Mouse (Mus musculus): Measurements from ENCODE around the gene Bsn. TPM values are rescaled to one million over a fixed set of nuclear protein-coding genes. Genes with fewer than 3 reads are reported as not detected.

Bsn gene
- polyA plus RNA-seq, 1 experiment from 2014 or later: 0.59 TPM

DNA sequence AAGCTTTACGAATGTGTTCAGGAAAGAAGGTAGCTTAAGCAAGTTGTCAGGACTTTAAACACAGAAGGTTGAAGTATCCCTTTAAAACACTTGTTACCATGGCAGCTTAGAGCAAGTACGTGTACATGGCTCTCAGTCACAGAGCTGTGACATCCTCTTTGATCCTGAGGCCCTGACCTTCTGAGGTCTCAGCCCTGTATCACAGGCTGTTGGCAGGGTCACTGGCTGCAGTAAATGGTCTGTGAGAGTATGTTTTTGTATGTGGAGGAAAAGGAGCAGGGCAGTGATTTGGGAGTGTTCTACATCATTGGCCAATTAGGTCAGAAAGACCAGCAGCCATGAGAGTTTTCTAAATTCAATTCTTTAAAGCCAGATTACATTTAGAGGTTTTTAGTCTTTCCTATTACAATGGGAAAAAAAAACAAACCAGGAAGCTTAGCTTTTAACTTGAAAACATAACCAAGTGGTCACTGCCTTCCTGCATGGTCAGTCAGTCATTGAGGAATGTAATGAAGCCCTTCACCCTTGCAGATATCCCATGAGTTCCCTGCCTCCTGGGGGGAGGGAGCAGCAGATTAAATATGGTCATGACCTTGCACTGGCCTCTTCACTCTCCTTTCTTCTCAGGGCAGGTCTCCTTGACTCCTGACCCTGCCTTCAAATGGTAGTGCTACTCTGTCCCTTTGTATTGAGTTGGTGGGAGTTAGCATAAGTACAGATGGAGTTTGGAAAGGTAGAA is 37.9 kb upstream of the Bsn start:
- Histone ChIP-seq H3K27me3 (ENCODE audit: insufficient read depth, low read length) (no peaks in the 10 kb centered on the region), H3K4me1 (ENCODE audit: insufficient read depth) (0 out of 2 replicates have a peak, but pooled peaks cover 7% of the 10 kb centered on the region)

GRCm38 (mm10) chr9:108225166-108225565 is 35.0 kb upstream of the Bsn start:
- no peaks in the 10 kb centered on the region for H3K9me3 ChIP-seq (ENCODE audit: low read length)
- WGBS (ENCODE audit: insufficient replicate concordance): 81% methylated on average over 2 of the region's 2 CpGs
- no peaks in the 10 kb centered on the region for H3K27me3 ChIP-seq (ENCODE audit: insufficient read depth, low read length)
- H3K9ac ChIP-seq (replicated peaks): no peak overlapping the region
- ATAC-seq: no peak
- DNase-seq: no peak
- H3K4me2 ChIP-seq (ENCODE audit: low read depth, low read length): no peak overlapping the region
- no peak overlapping the region for H3K4me3 ChIP-seq (ENCODE audit: low read depth, low read length)
- H3K36me3 ChIP-seq (replicated peaks; ENCODE audit: insufficient read depth, low read length): no peaks in the 10 kb centered on the region
- peaks cover 14% of the 10 kb centered on the region for H3K4me1 ChIP-seq (ENCODE audit: insufficient read depth)
- H3K27ac ChIP-seq (ENCODE audit: low read depth): no peak overlapping the region
- TF ChIP-seq CTCF (IDR thresholded peaks at IDR 0.05; ENCODE audit: low read depth) (no peak), EP300 (IDR thresholded peaks at IDR 0.05; ENCODE audit: low read depth) (no peak)

More for the DNA sequence above, 37.9 kb upstream of the Bsn start:
- H3K9ac ChIP-seq (replicated peaks): no peak overlapping the region
- ATAC-seq (no peak), DNase-seq (no peak)
- no peak for TF ChIP-seq EP300 (IDR thresholded peaks at IDR 0.05; ENCODE audit: low read depth)
- no peak for TF ChIP-seq CTCF (IDR thresholded peaks at IDR 0.05; ENCODE audit: low read depth)
- 49% methylated on average over 2 of the region's 2 CpGs for WGBS (ENCODE audit: insufficient replicate concordance)
- H3K4me3 ChIP-seq (ENCODE audit: low read depth, low read length): no peak overlapping the region
- H3K27ac ChIP-seq (ENCODE audit: low read depth): no peak overlapping the region
- no peaks in the 10 kb centered on the region for H3K36me3 ChIP-seq (replicated peaks; ENCODE audit: insufficient read depth, low read length)
- no peaks in the 10 kb centered on the region for H3K9me3 ChIP-seq (ENCODE audit: low read length)
- no peak overlapping the region for H3K4me2 ChIP-seq (ENCODE audit: low read depth, low read length)

DNA sequence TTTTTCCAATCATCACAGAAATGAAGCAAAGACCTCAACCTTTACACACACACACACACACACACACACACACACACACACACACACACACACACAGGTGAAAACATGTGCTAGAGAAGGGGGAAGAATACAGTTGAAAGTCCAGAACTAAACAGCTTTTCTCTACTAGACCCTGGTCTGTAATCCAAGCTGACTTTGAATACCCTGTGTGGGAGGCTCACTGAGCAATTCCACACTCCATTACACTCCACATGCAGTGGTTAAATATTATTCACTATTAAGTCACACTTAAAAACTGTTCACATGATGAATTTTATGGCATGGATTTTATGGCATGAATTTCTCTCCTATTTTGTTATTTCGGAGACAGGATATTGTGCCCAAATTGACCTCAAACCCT is 33.4 kb upstream of the Bsn start:
- H3K27me3 ChIP-seq (ENCODE audit: insufficient read depth, low read length): no peaks in the 10 kb centered on the region
- peaks cover 14% of the 10 kb centered on the region for H3K4me1 ChIP-seq (ENCODE audit: insufficient read depth)
- H3K27ac ChIP-seq (ENCODE audit: low read depth): peak overlapping the region; percentile 29; the same call in 1 of the 2 replicates
- no peak for TF ChIP-seq EP300 (IDR thresholded peaks at IDR 0.05; ENCODE audit: low read depth)
- no peak for TF ChIP-seq CTCF (IDR thresholded peaks at IDR 0.05; ENCODE audit: low read depth)
- DNase-seq: no peak
- no peak overlapping the region for H3K4me2 ChIP-seq (ENCODE audit: low read depth, low read length)
- WGBS (ENCODE audit: insufficient replicate concordance): 86% methylated on average over 1 of the region's 1 CpGs
- no peaks in the 10 kb centered on the region for H3K9me3 ChIP-seq (ENCODE audit: low read length)
- H3K9ac ChIP-seq (replicated peaks): no peak overlapping the region
- H3K36me3 ChIP-seq (replicated peaks; ENCODE audit: insufficient read depth, low read length): no peaks in the 10 kb centered on the region
- no peak for ATAC-seq
- no peak overlapping the region for H3K4me3 ChIP-seq (ENCODE audit: low read depth, low read length)

- Histone ChIP-seq H3K9ac (replicated peaks) (no peak overlapping the region; the same call in 1 of the 2 replicates), H3K9me3 (ENCODE audit: low read length) (no peaks in the 10 kb centered on the region), H3K4me2 (ENCODE audit: low read depth, low read length) (no peak overlapping the region), H3K27ac (ENCODE audit: low read depth) (peak overlapping the region; percentile 48), H3K27me3 (ENCODE audit: insufficient read depth, low read length) (no peaks in the 10 kb centered on the region), H3K4me1 (ENCODE audit: insufficient read depth) (peaks cover 14% of the 10 kb centered on the region), H3K4me3 (ENCODE audit: low read depth, low read length) (no peak overlapping the region), H3K36me3 (replicated peaks; ENCODE audit: insufficient read depth, low read length) (peaks cover 4% of the 10 kb centered on the region; the same call in 1 of the 2 replicates)
- ATAC-seq (peak; percentile 66), DNase-seq (no peak)
- no peak for TF ChIP-seq EP300 (IDR thresholded peaks at IDR 0.05; ENCODE audit: low read depth)
- TF ChIP-seq CTCF (IDR thresholded peaks at IDR 0.05; ENCODE audit: low read depth): no peak
- 76% methylated on average over 3 of the region's 3 CpGs for WGBS (ENCODE audit: insufficient replicate concordance)
Measured at GRCm38 (mm10) chr9:108221566-108221965, 31.4 kb upstream of the Bsn start.

DNA sequence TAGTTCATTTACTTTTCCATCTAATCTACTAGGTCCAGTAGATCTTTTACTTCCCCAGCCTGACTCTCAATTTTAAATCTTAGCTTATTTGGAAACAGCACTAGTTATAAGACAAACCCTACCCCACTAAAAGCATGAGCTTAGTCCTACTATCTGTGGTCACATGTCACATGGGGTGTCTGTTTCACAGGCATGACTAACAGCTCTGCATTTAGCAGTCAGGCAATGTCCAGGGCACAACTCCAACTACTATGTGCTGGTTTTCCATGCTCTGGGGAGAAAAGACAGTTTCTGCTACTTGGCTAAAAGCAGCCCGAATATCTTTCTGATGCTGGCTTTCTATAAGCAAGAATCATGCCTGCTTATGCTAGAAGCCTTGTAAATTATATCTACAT is 30.2 kb upstream of the Bsn start:
- H3K27me3 ChIP-seq (ENCODE audit: insufficient read depth, low read length): no peaks in the 10 kb centered on the region
- ATAC-seq: no peak
- no peaks in the 10 kb centered on the region for H3K9me3 ChIP-seq (ENCODE audit: low read length)
- H3K4me1 ChIP-seq (ENCODE audit: insufficient read depth): peaks cover 14% of the 10 kb centered on the region
- no peak overlapping the region for H3K4me2 ChIP-seq (ENCODE audit: low read depth, low read length)
- peaks cover 4% of the 10 kb centered on the region for H3K36me3 ChIP-seq (replicated peaks; ENCODE audit: insufficient read depth, low read length)
- DNase-seq: no peak
- H3K4me3 ChIP-seq (ENCODE audit: low read depth, low read length): no peak overlapping the region
- TF ChIP-seq EP300 (IDR thresholded peaks at IDR 0.05; ENCODE audit: low read depth) (no peak), CTCF (IDR thresholded peaks at IDR 0.05; ENCODE audit: low read depth) (no peak)
- WGBS (ENCODE audit: insufficient replicate concordance): 82% methylated on average over 1 of the region's 1 CpGs
- H3K27ac ChIP-seq (ENCODE audit: low read depth): no peak overlapping the region
- H3K9ac ChIP-seq (replicated peaks): no peak overlapping the region

DNA sequence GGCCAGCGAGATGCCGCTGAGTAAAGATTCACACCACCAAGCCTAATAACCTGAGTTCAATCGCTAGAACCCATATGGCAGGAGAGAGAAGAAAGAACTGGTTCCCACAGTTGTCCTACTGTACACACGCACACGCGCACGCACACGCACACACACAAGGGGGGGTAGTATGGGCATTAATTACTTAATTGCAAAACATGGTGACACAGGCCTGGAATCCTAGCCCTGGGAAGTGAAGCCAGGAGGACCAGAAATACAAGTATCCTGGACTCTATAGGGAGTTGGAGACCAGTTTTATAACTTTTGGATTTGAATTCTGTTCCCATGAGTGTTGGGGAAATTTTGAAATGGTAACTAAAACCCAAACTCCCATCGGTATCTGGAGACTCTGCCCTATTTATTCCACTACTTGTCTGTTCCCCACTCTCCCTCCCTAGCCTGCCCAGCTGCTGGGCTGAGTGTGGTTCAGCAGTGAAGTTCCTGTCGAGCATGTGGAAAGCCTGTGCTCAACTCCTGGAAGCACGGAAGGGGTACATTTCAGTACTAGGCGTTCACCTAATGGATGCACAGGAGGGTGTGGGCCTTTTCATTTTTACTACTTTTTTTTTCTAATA is 29.7 kb upstream of the Bsn start:
- H3K36me3 ChIP-seq (replicated peaks; ENCODE audit: insufficient read depth, low read length): peaks cover 4% of the 10 kb centered on the region
- 85% methylated on average over 12 of the region's 12 CpGs for WGBS (ENCODE audit: insufficient replicate concordance)

More for the DNA sequence above, 29.7 kb upstream of the Bsn start:
- Histone ChIP-seq H3K9ac (replicated peaks) (no peak overlapping the region), H3K27ac (ENCODE audit: low read depth) (no peak overlapping the region), H3K4me1 (ENCODE audit: insufficient read depth) (peaks cover 14% of the 10 kb centered on the region), H3K4me2 (ENCODE audit: low read depth, low read length) (no peak overlapping the region), H3K9me3 (ENCODE audit: low read length) (no peaks in the 10 kb centered on the region), H3K4me3 (ENCODE audit: low read depth, low read length) (no peak overlapping the region), H3K27me3 (ENCODE audit: insufficient read depth, low read length) (no peaks in the 10 kb centered on the region)
- DNase-seq (no peak), ATAC-seq (no peak)
- TF ChIP-seq EP300 (IDR thresholded peaks at IDR 0.05; ENCODE audit: low read depth) (no peak), CTCF (IDR thresholded peaks at IDR 0.05; ENCODE audit: low read depth) (no peak)

Data from liver, postnatal 0 days (tissue).